Mouse (Mus musculus) G1E (cell line): Measurements from ENCODE around the gene Tex52.

Experiments
- CTCF ChIP-seq: IDR thresholded peaks from 2 replicates; pipeline ENCODE4 v1.5.1; 2012; ENCODE audit warnings: low read depth, low read length, inconsistent platforms, mixed read lengths
- GATA1 ChIP-seq: IDR thresholded peaks from 2 replicates; pipeline ENCODE4 v1.6.1; 2012; ENCODE audit warnings: borderline replicate concordance, low read length, inconsistent platforms, mixed read lengths
- POLR2AphosphoS5 ChIP-seq: IDR thresholded peaks from 2 replicates; pipeline ENCODE4 v1.6.1; 2012; ENCODE audit warnings: low read depth, low read length, inconsistent platforms; ENCODE audit not compliant: insufficient replicate concordance
- TAL1 ChIP-seq: conservative IDR thresholded peaks from 2 replicates; pipeline ENCODE4 v1.6.1; 2012; ENCODE audit warnings: low read depth, low read length, inconsistent platforms, mixed read lengths

DNA sequence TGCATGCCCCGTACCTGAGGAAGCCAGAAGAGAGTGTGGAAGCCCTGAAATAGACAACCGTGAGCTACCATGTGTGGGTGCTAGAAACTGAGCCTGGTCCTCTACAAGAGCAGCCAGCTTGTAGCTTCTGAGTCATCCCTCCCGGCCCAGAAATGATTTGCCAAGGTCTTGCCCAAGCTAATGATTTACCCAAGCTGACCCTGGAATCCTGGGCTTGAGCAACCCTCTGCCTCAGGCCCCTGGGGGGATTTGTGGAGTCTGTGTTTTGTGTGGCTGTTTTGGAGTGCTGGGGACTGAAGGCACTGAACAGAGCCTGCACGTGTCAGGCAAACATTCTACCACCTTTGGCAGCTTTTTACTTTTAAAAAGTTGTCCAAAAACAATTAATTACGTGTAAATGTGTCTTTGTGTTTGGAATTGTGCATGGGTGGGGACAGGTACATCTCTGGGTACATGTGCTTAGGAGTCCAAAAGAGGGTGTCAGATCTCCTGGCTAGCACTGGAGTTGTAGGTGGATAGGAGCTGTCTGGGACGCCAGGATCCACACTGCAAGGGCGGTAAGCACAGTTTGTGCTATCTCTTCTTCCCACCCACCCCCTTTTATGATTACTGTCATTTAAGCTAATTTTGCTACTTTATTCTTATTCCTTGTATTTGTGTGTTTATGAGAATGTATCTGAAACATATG lies 22.5 kb downstream of the Tex52 start:
- no peak for TF ChIP-seq TAL1
- TF ChIP-seq CTCF: no peak
- TF ChIP-seq GATA1: no peak
- no peak for TF ChIP-seq POLR2AphosphoS5
